Mouse (Mus musculus) MEL (cell line): Measurements from ENCODE around the gene Insm1. TPM values are rescaled to one million over a fixed set of nuclear protein-coding genes. Genes with fewer than 3 reads are reported as not detected.

Experiments used
- DNase-seq: peaks from one replicate; pipeline ENCODE4 v3.0.0; 2011; ENCODE audit warnings: low read depth, low spot score
- H3K27ac ChIP-seq: 2 replicates; pipeline ENCODE4 v1.5.1; 2012; ENCODE audit warnings: low read depth, mild to moderate bottlenecking, control low read depth, low read length, moderate library complexity; ENCODE audit not compliant: control insufficient read depth
- H3K27me3 ChIP-seq, 2 experiments: fragments of 150-350 bp in 1 of 2; sonication (generic) in 1 of 2; 2 replicates each; pipeline ENCODE4 v1.6.1; 2012; ENCODE audit warnings: low read length in 2 of 2, mild to moderate bottlenecking in 2 of 2, improper control_type of control experiment in 1 of 2, moderate library complexity in 1 of 2; ENCODE audit not compliant: insufficient read depth in 2 of 2, control insufficient read depth in 1 of 2
- H3K36me3 ChIP-seq, 2 experiments: 2 replicates each; pipeline ENCODE4 v1.6.1; 2012 to 2014; ENCODE audit warnings: low read length in 2 of 2, improper control_type of control experiment in 1 of 2, inconsistent platforms in 1 of 2, mild to moderate bottlenecking in 1 of 2; ENCODE audit not compliant: insufficient read depth in 2 of 2, control insufficient read depth in 1 of 2
- H3K4me1 ChIP-seq, 2 experiments: fragments of 150-350 bp in 1 of 2; sonication (generic) in 1 of 2; 2 replicates each; pipeline ENCODE4 v1.6.1; 2012; ENCODE audit warnings: low read length in 2 of 2, improper control_type of control experiment in 1 of 2, mild to moderate bottlenecking in 1 of 2; ENCODE audit not compliant: insufficient read depth in 2 of 2, control insufficient read depth in 1 of 2
- H3K4me3 ChIP-seq, 2 experiments: fragments of 150-350 bp in 1 of 2; sonication (generic) in 1 of 2; 2 replicates each; pipeline ENCODE4 v1.5.1; 2012; ENCODE audit warnings: low read depth in 2 of 2, low read length in 2 of 2, mild to moderate bottlenecking in 2 of 2, moderate library complexity in 2 of 2, control low read depth in 1 of 2, improper control_type of control experiment in 1 of 2; ENCODE audit not compliant: control insufficient read depth in 1 of 2, insufficient read depth in 1 of 2
- H3K79me2 ChIP-seq: 2 replicates; pipeline ENCODE4 v1.6.1; 2012; ENCODE audit warnings: mild to moderate bottlenecking, low read length, moderate library complexity; ENCODE audit not compliant: control insufficient read depth, poor library complexity, insufficient read depth
- H3K9ac ChIP-seq: 2 replicates; pipeline ENCODE4 v1.6.1; 2012; ENCODE audit warnings: low read depth, mild to moderate bottlenecking, control low read depth, low read length, moderate library complexity; ENCODE audit not compliant: control insufficient read depth, poor library complexity, severe bottlenecking
- H3K9me3 ChIP-seq: fragments of 150-350 bp; sonication (generic); replicated peaks from 2 replicates; pipeline ENCODE4 v1.6.1; 2012; ENCODE audit warnings: mild to moderate bottlenecking, low read length, improper control_type of control experiment, moderate library complexity; ENCODE audit not compliant: insufficient read depth
- BHLHE40 ChIP-seq: IDR thresholded peaks from 2 replicates; pipeline ENCODE4 v1.6.1; 2012; ENCODE audit warnings: low read depth, mild to moderate bottlenecking, inconsistent platforms, low read length, improper control_type of control experiment, borderline replicate concordance
- CHD1 ChIP-seq: IDR thresholded peaks from 2 replicates; pipeline ENCODE4 v1.6.1; 2012; ENCODE audit warnings: low read depth, mild to moderate bottlenecking, inconsistent platforms, low read length, improper control_type of control experiment
- CTCF ChIP-seq, 3 experiments: IDR thresholded peaks in 2 of 3; conservative IDR thresholded peaks in 1 of 3; 2 replicates each; pipeline ENCODE4 v1.5.1; 2011 to 2012; ENCODE audit warnings: low read length in 3 of 3, low read depth in 2 of 3, mild to moderate bottlenecking in 2 of 3, improper control_type of control experiment in 1 of 3, inconsistent platforms in 1 of 3, mixed read lengths in 1 of 3, moderate library complexity in 1 of 3; ENCODE audit not compliant: control insufficient read depth in 1 of 3, insufficient read depth in 1 of 3, poor library complexity in 1 of 3, severe bottlenecking in 1 of 3
- E2F4 ChIP-seq: IDR thresholded peaks from 2 replicates; pipeline ENCODE4 v1.6.1; 2011; ENCODE audit warnings: low read depth, low read length, improper control_type of control experiment, borderline replicate concordance
- EP300 ChIP-seq, 2 experiments: IDR thresholded peaks; 2 replicates each; pipeline ENCODE4 v1.6.1; 2011; ENCODE audit warnings: improper control_type of control experiment in 2 of 2, low read length in 2 of 2, low read depth in 1 of 2, mild to moderate bottlenecking in 1 of 2
- ETS1 ChIP-seq: IDR thresholded peaks from 2 replicates; pipeline ENCODE4 v1.6.1; 2012; ENCODE audit warnings: low read depth, mild to moderate bottlenecking, inconsistent platforms, low read length, improper control_type of control experiment, moderate library complexity
- GABPA ChIP-seq: IDR thresholded peaks from 2 replicates; pipeline ENCODE4 v1.6.1; 2012; ENCODE audit warnings: low read depth, mild to moderate bottlenecking, inconsistent platforms, low read length, improper control_type of control experiment, moderate library complexity
- GATA1 ChIP-seq: IDR thresholded peaks from 2 replicates; pipeline ENCODE4 v1.6.1; 2011; ENCODE audit warnings: low read depth, low read length, improper control_type of control experiment
- HCFC1 ChIP-seq: IDR thresholded peaks from 2 replicates; pipeline ENCODE4 v1.6.1; 2012; ENCODE audit warnings: low read depth, mild to moderate bottlenecking, inconsistent platforms, low read length, improper control_type of control experiment, moderate library complexity
- JUND ChIP-seq: IDR thresholded peaks from 2 replicates; pipeline ENCODE4 v1.6.1; 2011; ENCODE audit warnings: low read depth, mild to moderate bottlenecking, improper control_type of control experiment, low read length
- KAT2A ChIP-seq: conservative IDR thresholded peaks from 2 replicates; pipeline ENCODE4 v1.6.1; 2012; ENCODE audit warnings: low read depth, low read length, improper control_type of control experiment, inconsistent platforms
- MAZ ChIP-seq: IDR thresholded peaks from 2 replicates; pipeline ENCODE4 v1.6.1; 2012; ENCODE audit warnings: low read depth, mild to moderate bottlenecking, inconsistent platforms, low read length, improper control_type of control experiment
- MXI1 ChIP-seq: IDR thresholded peaks from 2 replicates; pipeline ENCODE4 v1.6.1; 2011; ENCODE audit warnings: mild to moderate bottlenecking, low read depth, low read length, improper control_type of control experiment
- MYB ChIP-seq: IDR thresholded peaks from 2 replicates; pipeline ENCODE4 v1.6.1; 2011; ENCODE audit warnings: mild to moderate bottlenecking, low read depth, low read length, improper control_type of control experiment
- POLR2A ChIP-seq, 2 experiments: IDR thresholded peaks; 2 replicates each; pipeline ENCODE4 v1.6.1; 2011 to 2012; ENCODE audit warnings: low read length in 2 of 2, mild to moderate bottlenecking in 2 of 2, control low read depth in 1 of 2, improper control_type of control experiment in 1 of 2, low read depth in 1 of 2, moderate library complexity in 1 of 2; ENCODE audit not compliant: control insufficient read depth in 1 of 2, insufficient read depth in 1 of 2, poor library complexity in 1 of 2
- POLR2AphosphoS2 ChIP-seq: IDR thresholded peaks from 2 replicates; pipeline ENCODE4 v1.6.1; 2011; ENCODE audit warnings: low read length, improper control_type of control experiment
- RCOR1 ChIP-seq: IDR thresholded peaks from 2 replicates; pipeline ENCODE4 v1.6.1; 2012; ENCODE audit warnings: low read depth, mild to moderate bottlenecking, inconsistent platforms, low read length, improper control_type of control experiment
- SIN3A ChIP-seq: IDR thresholded peaks from 2 replicates; pipeline ENCODE4 v1.6.1; 2012; ENCODE audit warnings: low read length, improper control_type of control experiment, inconsistent platforms
- SMC3 ChIP-seq: IDR thresholded peaks from 2 replicates; pipeline ENCODE4 v1.6.1; 2011; ENCODE audit warnings: low read depth, low read length, improper control_type of control experiment
- TAL1 ChIP-seq: IDR thresholded peaks from 2 replicates; pipeline ENCODE4 v1.6.1; 2012; ENCODE audit warnings: mild to moderate bottlenecking, inconsistent platforms, low read length, moderate library complexity, mixed read lengths
- UBTF ChIP-seq: IDR thresholded peaks from 2 replicates; pipeline ENCODE4 v1.6.1; 2012; ENCODE audit warnings: low read depth, mild to moderate bottlenecking, inconsistent platforms, low read length, improper control_type of control experiment, moderate library complexity, borderline replicate concordance; ENCODE audit not compliant: insufficient read depth
- USF2 ChIP-seq, 2 experiments: IDR thresholded peaks; 2 replicates each; pipeline ENCODE4 v1.6.1; 2011 to 2012; ENCODE audit warnings: improper control_type of control experiment in 2 of 2, low read length in 2 of 2, borderline replicate concordance in 1 of 2, inconsistent platforms in 1 of 2, low read depth in 1 of 2, mild to moderate bottlenecking in 1 of 2; ENCODE audit not compliant: insufficient read depth in 1 of 2
- ZMIZ1 ChIP-seq: IDR thresholded peaks from 2 replicates; pipeline ENCODE4 v1.6.1; 2012; ENCODE audit warnings: low read depth, mild to moderate bottlenecking, inconsistent platforms, low read length, improper control_type of control experiment, moderate library complexity
- polyA plus RNA-seq, 2 experiments: library from polyadenylated mRNA; stranded (reverse) in 1 of 2; unstranded in 1 of 2; fragments of >175 nt in 1 of 2; fragments of >200 nt in 1 of 2; gene quantifications; 2 replicates each; pipeline versions ENCODE4 v1.2.1 to v1.2.4; 2012; ENCODE audit warnings: low replicate concordance in 2 of 2, low read depth in 1 of 2; ENCODE audit not compliant: insufficient read length in 2 of 2, insufficient read depth in 1 of 2, missing spikeins in 1 of 2
- total RNA-seq: library from RNA; depleted of rRNA; stranded (reverse); fragments of 300-350 nt; gene quantifications from 2 replicates; pipeline ENCODE4 v1.2.3, GENCODE M21; 2012

The Insm1 gene
- total and polyA plus RNA-seq, 3 experiments = not detected

DNA sequence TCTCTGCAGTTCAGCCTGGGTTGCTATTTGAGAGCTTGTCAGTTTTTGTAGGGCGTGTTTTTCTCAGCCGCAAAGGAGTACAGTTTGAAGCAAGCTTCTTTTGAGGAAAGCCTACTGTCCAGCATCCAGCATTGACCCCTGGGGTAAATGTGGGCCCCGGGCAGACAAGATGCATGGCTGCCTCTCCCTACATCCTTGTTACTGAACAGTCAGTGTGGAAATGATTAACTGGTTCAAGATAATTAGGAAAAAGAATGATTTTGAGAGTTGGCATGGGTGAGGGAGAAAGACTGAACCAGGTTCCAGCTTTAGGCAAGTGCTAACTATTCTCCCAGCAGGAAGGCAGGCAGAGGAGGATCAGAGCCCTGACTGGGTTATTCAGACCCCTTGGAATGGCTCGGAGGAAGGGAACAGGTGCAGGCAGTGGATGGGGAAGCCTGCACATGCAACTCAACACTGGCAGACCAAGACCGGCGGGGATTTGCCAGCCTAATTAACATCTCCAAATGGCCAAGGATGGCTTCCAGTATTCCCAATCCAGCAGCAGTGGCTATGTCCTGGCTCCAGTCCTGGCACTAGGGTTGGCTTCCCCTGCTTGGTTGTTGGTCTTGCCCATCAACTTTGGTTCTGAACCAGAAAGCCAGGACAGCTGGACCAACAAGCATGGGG is 28.6 kb downstream of the Insm1 start:
- Histone ChIP-seq H3K4me3 (no peak overlapping the region), H3K4me1 (no peaks in the 10 kb centered on the region), H3K79me2 (no peaks in the 10 kb centered on the region), H3K9ac (no peak overlapping the region), H3K9me3 (no peaks in the 10 kb centered on the region), H3K36me3 (no peaks in the 10 kb centered on the region), H3K27ac (no peak overlapping the region)
- TF ChIP-seq HCFC1 (no peak), MYB (no peak), MXI1 (no peak), SMC3 (no peak), POLR2AphosphoS2 (no peak), ETS1 (no peak), RCOR1 (no peak)
- TF ChIP-seq, all 39 proteins: peak for 0
- no peak for DNase-seq
- no peaks in the 10 kb centered on the region for H3K27me3 ChIP-seq

GRCm38 (mm10) chr2:146254387-146254786 is 32.7 kb downstream of the Insm1 start:
- H3K4me3 ChIP-seq = no peak overlapping the region
- no peaks in the 10 kb centered on the region for H3K27me3 ChIP-seq
- no peak overlapping the region for H3K9ac ChIP-seq
- no peak overlapping the region for H3K27ac ChIP-seq
- H3K36me3 ChIP-seq = peaks cover 0 to 4% of the 10 kb centered on the region in 2 experiments; a peak in 2 of 4 replicates
- H3K4me1 ChIP-seq = 0 out of 4 replicates have a peak, but pooled peaks cover 2 to 3% of the 10 kb centered on the region in 2 experiments
- no peaks in the 10 kb centered on the region for H3K79me2 ChIP-seq
- H3K9me3 ChIP-seq = no peaks in the 10 kb centered on the region
- DNase-seq = no peak
- TF ChIP-seq CHD1 (no peak), E2F4 (no peak), TAL1 (no peak), GATA1 (no peak), RCOR1 (no peak), USF2 (IDR thresholded peaks at IDR 0.05; ENCODE audit: borderline replicate concordance in 1 of 2, insufficient read depth in 1 of 2, low read depth in 1 of 2, low read length in 2 of 2) (no peak), ZMIZ1 (no peak), MAZ (no peak), UBTF (no peak), BHLHE40 (no peak), MXI1 (no peak), POLR2A (IDR thresholded peaks at IDR 0.05; ENCODE audit: control insufficient read depth in 1 of 2, insufficient read depth in 1 of 2, low read depth in 1 of 2, low read length in 2 of 2, poor library complexity in 1 of 2) (no peak), POLR2AphosphoS2 (no peak), CTCF (IDR thresholded peaks at IDR 0.05 in 2 of 3, conservative IDR thresholded peaks at IDR 0.05 in 1 of 3; ENCODE audit: control insufficient read depth in 1 of 3, insufficient read depth in 1 of 3, low read depth in 2 of 3, low read length in 3 of 3, poor library complexity in 1 of 3, severe bottlenecking in 1 of 3) (no peak), EP300 (IDR thresholded peaks at IDR 0.05; ENCODE audit: low read depth in 1 of 2, low read length in 2 of 2) (no peak), JUND (no peak), KAT2A (no peak), ETS1 (no peak), GABPA (no peak), SIN3A (no peak)
